In the genomic region with DNA sequence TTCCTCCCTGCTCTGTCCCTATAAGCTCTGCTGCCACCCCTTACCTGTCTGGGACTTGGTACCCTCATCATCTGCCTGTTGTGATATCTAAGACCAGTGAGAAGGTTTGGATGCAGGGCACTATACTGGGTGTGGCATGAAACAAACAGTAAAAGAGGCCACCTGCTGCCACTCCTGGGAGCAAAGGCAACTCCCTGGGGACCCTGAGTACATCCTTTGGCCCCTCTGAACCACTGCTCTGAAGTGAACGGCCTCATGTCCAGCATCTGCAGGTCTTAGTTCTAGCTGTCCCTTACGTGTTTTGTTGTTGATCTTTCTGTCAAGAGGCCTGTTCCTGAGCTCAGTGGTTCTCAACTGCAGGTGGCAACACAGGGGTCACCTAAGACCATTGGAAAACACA, we compare ENCODE assay signal across 1 mouse cellular context.
TF ChIP-seq lines count a peak whose summit lies in the region.

No protein-coding gene starts in this region.

TF ChIP-seq in CH12.LX, 34 proteins besides CTCF, POLR2A, EP300 and RAD21 (continued from another document):
- no peak for TF ChIP-seq ZC3H11A (IDR thresholded peaks at IDR 0.05; ENCODE audit: low read depth, low read length)
- no peak for TF ChIP-seq MAX (IDR thresholded peaks at IDR 0.05; ENCODE audit: low read length)
- no peak for TF ChIP-seq JUND (conservative IDR thresholded peaks at IDR 0.05; ENCODE audit: low read depth, low read length)
- TF ChIP-seq NELFE (IDR thresholded peaks at IDR 0.05; ENCODE audit: low read depth, low read length), result no peak
- TF ChIP-seq ELF1 (IDR thresholded peaks at IDR 0.05; ENCODE audit: low read depth, low read length), result no peak
- no peak for TF ChIP-seq MEF2A (IDR thresholded peaks at IDR 0.05; ENCODE audit: borderline replicate concordance, low read depth, low read length)
- TF ChIP-seq CHD1 (IDR thresholded peaks at IDR 0.05; ENCODE audit: low read depth, low read length), result no peak
- no peak for TF ChIP-seq POLR2AphosphoS2 (IDR thresholded peaks at IDR 0.05; ENCODE audit: low read depth, low read length)
- TF ChIP-seq MAZ (IDR thresholded peaks at IDR 0.05; ENCODE audit: low read depth, low read length), result no peak
TF ChIP-seq in CH12.LX: peak in this region for 0.
